Mouse (Mus musculus) left cerebral cortex, postnatal 4 days (tissue): ENCODE results near the gene Htr1a. TPM values are rescaled to one million over a fixed set of nuclear protein-coding genes. Genes with fewer than 3 reads are reported as not detected.

Source experiments
- DNase-seq: peaks from one replicate; pipeline ENCODE4 v3.0.0-alpha.2; 2022
- intact Hi-C: fragments of 180-260 bp; cut with DNase I; formaldehyde crosslinking; loops from one replicate; pipeline ENCODE4 v1.15.1; 2025
- total RNA-seq, 2 experiments: library from RNA; stranded (reverse); gene quantifications; 2 replicates each; pipeline ENCODE4 v1.2.3; 2021

Gene Htr1a
- 1 to 10 TPM; 6.0 to 8.4 TPM for total RNA-seq

DNA sequence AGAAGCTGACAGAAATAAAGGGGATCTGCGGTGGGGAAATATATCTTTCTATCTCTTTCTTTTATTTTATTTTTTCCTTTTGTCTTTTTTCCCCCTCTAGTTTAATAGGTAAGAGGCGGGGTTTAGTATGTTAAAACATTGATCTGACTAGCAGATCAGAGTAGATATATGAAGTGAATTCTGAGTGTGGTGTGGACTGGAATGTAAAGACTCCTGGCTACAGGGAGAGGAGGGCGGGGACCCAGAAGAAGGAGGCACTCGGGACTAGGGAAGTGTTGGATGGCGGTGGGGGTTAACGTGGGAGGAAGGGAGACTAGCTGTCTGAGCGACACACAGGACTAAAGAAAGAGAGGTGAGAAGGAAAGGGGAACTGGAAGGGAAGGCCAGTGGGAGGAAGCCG lies at the start of gene Htr1a:
TSS of gene Htr1a (plus strand) at position 301 of the 400 bp plus-strand sequence.
- intact Hi-C loops = loop anchor here (5.0 kb wide), 2 partner anchors 839 to 1474 kb away; no protein-coding TSS in a partner anchor
- DNase-seq = no peak

DNA sequence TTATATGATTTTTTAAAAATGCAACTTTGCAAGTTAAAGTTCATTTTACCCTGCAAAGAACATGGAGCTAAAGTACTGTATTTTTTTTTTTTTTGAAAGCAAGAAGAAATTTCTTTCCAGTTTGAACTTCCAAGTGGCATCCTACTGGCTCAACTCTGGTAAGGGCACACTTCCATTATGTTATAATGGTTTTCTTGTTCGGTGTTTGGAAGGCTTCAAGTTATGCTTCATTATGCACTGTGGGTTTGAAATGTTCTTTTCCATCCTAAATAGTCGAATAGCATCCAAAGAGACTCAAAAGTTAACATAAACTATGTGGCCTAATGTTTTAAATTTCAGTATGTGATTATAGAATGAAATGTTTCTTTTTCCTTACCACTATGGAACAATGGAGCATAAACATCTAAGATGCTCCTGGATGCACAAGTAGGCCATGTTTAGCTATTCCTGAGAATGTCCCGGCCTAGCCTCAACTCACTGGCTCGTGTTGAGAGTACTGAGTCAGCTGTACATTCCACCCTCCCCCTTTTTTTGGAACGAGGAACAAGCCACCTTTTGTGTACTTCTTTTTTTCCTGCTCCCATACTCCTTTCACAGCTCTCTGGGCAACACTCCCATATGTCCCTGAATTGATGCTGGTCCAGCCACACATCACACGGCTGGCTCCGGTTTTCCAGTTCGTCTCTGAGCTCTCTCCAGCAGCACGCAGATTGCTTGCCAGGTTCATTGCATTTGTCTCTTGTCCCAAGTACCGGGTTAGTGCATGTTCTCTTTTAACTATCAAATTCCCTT lies 31.7 kb upstream of the Htr1a start:
- DNase-seq = peak; percentile 56
- intact Hi-C loops = no loop called here

DNA sequence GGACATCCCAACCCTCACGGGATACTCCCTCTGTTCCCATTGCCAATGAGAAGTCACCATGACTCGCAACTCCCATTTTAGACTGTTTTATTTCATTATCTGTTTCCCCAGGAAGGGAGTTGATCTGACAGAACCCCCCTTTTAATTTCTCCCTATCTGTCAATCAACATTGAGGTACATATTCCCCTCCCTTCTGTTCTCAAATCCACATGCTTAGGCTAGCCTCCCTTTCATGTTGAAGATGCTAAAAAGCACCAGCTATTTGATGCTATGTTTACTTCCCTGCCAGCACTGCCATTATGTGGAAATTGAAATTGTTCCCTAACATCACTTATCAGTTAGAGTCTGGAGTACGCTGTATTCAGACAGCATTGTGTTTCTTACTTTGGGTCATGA lies 31.1 kb upstream of the Htr1a start:
- DNase-seq = no peak
- intact Hi-C loops = no loop called here

DNA sequence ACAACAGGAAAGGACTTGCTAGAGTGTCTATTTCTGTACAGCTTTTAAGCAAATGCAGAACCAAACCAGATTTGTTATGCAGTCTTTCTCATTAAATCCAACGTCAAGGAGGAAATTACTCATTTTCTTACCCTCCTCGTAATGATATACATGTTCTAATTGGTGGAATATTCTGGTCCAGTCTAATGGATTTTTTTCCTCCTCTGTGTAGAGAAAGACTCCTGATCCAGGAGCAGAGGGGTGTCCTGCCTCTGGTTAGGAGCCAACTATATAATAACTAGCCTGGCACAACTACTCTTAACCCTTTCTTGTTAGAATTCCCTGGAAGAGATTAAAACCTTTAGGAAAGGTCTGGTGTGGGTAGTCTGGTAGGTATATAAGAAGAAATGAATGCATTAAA lies 10.3 kb upstream of the Htr1a start:
- DNase-seq = no peak
- intact Hi-C loops = no loop called here

DNA sequence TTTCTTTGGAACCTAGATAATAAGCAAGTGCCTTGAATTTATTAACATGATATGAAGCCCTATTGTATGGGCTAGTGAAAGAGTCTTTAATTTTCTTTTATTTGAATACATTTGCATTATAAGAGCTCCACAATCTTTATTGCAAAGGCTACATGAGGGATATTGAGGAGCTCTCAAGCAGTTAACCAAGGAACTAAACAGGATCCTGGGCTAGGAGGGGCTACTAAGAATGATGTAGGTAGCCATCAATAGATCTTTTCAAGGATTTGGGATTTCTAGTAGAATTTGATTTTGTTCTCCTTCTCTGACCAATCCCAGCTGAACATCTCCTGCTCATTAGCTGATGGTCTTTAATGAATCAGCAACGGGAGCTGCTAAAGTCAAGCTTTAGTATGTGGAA lies 9.8 kb upstream of the Htr1a start:
- intact Hi-C loops = no loop called here
- DNase-seq = no peak

DNA sequence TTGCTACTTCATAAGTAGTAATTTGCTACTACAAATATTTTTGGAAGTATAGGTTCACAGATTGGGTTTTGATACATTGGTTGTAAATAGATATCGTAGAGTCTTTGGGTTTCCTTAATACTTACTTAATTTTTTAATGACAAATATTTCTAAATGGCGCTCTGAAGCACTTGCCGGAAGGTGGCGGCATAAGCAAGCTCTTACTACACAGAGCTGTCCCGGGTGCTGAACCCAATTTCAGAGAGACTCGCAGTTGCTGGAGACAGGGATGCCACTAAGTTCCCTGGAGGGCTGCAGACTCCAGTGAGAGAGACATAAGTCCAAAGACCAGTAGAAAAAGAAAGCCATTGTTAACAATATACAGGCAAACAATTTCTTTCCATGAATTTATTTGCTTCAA lies 863 bp upstream of the Htr1a start:
- intact Hi-C loops = loop anchor here (5.0 kb wide), 2 partner anchors 840 to 1475 kb away; no protein-coding TSS in a partner anchor
- peak; percentile 68 for DNase-seq

DNA sequence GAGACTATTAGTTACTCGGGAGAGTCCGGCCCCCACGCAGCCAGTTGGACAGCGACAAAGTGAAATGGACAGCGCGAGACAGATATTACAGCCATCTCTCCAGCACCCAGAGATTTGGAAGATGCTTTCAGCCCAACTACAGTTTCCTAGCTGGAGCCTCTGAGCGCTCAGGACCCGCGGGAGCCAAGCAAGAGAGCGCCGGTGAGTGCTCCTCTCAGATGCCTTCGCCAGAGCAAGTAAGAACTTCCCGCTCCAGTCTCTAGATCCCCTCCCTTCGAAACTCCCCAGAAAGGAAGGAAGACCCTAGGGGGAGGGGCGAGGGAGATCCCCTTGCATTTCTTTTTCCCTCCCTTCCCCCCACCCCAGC lies 415 bp downstream of the Htr1a start:
- DNase-seq = no peak
- intact Hi-C loops = loop anchor here (5.0 kb wide), 2 partner anchors 838 to 1473 kb away; no protein-coding TSS in a partner anchor

DNA sequence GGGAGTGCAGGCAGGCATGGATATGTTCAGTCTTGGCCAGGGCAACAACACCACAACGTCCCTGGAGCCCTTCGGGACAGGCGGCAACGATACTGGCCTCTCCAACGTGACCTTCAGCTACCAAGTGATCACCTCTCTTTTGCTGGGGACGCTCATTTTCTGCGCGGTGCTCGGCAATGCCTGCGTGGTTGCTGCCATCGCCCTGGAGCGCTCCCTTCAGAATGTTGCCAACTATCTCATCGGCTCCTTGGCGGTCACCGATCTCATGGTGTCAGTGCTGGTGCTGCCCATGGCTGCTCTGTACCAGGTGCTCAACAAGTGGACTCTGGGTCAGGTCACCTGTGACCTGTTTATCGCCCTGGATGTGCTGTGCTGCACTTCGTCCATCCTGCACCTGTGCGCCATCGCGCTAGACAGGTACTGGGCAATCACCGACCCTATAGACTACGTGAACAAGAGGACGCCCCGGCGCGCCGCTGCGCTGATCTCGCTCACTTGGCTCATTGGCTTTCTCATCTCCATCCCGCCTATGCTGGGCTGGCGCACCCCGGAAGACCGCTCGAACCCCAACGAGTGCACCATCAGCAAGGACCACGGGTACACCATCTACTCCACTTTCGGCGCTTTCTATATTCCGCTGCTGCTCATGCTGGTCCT lies 927 bp downstream of the Htr1a start:
- intact Hi-C loops = loop anchor here (5.0 kb wide), 2 partner anchors 838 to 1473 kb away; no protein-coding TSS in a partner anchor
- peak; percentile 13 for DNase-seq

DNA sequence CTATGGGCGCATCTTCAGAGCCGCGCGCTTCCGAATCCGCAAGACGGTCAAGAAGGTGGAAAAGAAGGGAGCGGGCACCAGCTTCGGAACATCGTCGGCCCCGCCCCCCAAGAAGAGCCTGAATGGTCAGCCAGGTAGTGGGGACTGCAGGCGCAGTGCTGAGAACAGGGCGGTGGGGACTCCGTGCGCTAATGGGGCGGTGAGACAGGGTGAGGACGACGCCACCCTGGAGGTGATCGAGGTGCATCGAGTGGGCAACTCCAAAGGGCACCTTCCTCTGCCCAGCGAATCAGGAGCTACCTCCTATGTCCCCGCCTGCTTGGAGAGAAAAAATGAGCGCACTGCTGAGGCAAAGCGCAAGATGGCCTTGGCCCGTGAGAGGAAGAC lies 1.4 kb downstream of the Htr1a start:
- peak; percentile 8 for DNase-seq

DNA sequence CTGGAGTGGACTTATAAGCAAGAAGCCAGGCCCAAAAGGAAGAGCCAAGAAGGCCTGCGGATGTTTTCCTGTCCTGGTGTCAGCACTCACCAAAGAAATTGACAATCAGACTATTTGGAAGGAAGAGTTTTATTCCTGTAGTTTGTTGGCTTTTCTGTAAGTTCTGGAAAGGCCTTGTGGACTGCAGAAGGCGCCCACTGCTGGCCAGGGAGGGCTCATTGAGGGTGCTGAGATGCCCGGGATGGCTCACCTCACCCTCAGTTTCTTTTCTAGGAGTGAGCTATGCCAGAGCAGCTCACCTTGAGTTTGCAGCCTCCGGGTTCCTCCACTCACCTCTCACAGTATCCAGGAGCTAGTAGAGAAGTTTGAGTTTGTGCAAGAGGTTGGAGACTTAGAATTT lies 2.8 kb downstream of the Htr1a start:
- intact Hi-C loops = no loop called here

More for the DNA sequence above, 1.4 kb downstream of the Htr1a start:
- intact Hi-C loops = loop anchor here (5.0 kb wide), 2 partner anchors 837 to 1472 kb away; no protein-coding TSS in a partner anchor

DNA sequence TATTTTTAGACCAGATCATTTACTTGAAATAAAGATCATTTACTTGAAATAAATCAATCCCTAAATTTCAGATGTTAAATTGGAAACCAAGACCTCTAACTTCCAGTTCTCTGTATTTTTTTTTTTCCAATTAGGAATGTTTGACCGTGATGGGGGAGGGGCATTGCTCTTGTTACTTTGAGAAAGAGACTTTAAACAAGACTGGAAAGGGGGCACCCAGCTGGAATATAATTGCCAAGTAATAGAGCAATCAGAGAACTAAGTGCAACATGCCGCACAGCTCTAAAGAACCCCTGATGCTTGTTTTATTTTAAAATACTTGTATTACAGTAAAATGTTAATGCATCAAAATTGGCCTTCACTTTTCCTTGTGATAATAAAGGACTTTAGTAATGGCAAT lies 4.3 kb downstream of the Htr1a start:
- DNase-seq = no peak
- intact Hi-C loops = no loop called here

More for the DNA sequence above, 2.8 kb downstream of the Htr1a start:
- DNase-seq = no peak

DNA sequence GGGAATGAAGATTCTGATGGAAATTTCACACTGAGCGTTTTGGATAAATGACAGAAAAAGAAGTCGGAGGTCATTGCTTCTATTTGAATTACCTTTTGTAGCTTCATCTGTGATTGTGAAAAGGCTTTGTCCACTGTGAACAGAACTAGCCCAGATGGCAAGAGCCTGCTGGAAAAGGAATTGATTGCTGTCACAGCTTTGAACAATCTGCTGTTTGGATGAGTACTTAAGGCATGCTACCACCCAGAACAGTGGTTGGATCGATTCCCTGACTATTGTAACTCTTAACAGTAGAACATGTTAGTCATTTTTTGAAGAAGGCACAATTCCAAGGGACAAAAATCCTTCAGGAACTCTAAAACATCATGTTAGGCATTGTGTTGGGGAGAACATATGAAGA lies 8.1 kb downstream of the Htr1a start:
- no peak for DNase-seq
- intact Hi-C loops = no loop called here

Other genes with a start within 250 kb of the Htr1a start
- gene Rnf180, start 148.8 kb upstream of the Htr1a start, total RNA-seq = 10 to 100 TPM; 39.3 to 46.9 TPM